8 mouse cellular contexts compared by ENCODE assay signal in the genomic region with DNA sequence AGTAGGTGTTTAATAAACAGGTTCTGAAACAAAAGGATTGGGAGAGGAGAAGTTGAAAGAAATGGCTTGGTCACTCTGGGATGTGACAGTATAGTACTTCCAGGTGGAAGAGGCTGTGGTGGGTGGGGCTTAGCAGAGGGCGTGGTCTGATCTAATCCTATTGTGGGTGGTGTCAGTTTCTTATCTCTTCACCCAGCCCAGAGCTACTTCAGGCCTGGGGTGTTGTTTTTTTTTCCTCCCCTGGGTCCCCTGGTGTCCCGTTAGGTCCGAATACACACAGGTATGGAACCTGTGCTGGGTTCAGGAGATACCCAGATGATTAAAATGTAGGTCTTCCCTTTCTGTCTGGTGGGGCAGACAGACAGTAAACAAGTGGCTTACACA. TPM values are rescaled to one million over a fixed set of nuclear protein-coding genes. Genes with fewer than 3 reads are reported as not detected.
DNase-seq lines count a peak whose midpoint lies in the region; ATAC-seq and TF ChIP-seq lines count a peak whose summit lies in the region.

No protein-coding gene starts in this region.

- no peaks in the 10 kb centered on the region for H3K27me3 ChIP-seq in forebrain, postnatal 0 days (ENCODE audit: insufficient read depth, low read length)
- no peaks in the 10 kb centered on the region for H3K27me3 ChIP-seq in hindbrain, postnatal 0 days (ENCODE audit: insufficient read depth, low read length)
- no peaks in the 10 kb centered on the region for H3K27me3 ChIP-seq in liver, embryonic 14.5 days (ENCODE audit: control insufficient read depth, insufficient read depth, low read length)
- no peaks in the 10 kb centered on the region for H3K27me3 ChIP-seq in neural tube, embryonic 14.5 days (ENCODE audit: control insufficient read depth, insufficient read depth, low read length)

- H3K9me3 ChIP-seq in forebrain, postnatal 0 days (ENCODE audit: low read length): no peaks in the 10 kb centered on the region
- no peaks in the 10 kb centered on the region for H3K9me3 ChIP-seq in hindbrain, postnatal 0 days (ENCODE audit: low read length)
- H3K9me3 ChIP-seq in liver, embryonic 14.5 days (ENCODE audit: control insufficient read depth, low read length): no peaks in the 10 kb centered on the region
- no peaks in the 10 kb centered on the region for H3K9me3 ChIP-seq in neural tube, embryonic 14.5 days (ENCODE audit: control insufficient read depth, low read length)

- peak overlapping the region; percentile 78; the same call in 1 of the 2 replicates for H3K27ac ChIP-seq in forebrain, postnatal 0 days (ENCODE audit: low read depth, low read length)
- H3K27ac ChIP-seq in hindbrain, postnatal 0 days: peak overlapping the region; percentile 81; the same call in 1 of the 2 replicates
- peak overlapping the region; percentile 98 for H3K27ac ChIP-seq in liver, embryonic 14.5 days
- H3K27ac ChIP-seq in neural tube, embryonic 14.5 days (ENCODE audit: low read depth, low read length): peak overlapping the region; percentile 99

- H3K4me2 ChIP-seq in forebrain, postnatal 0 days (ENCODE audit: low read depth): no peak overlapping the region
- H3K4me2 ChIP-seq in hindbrain, postnatal 0 days (ENCODE audit: low read depth, low read length): 0 out of 2 replicates have a peak overlapping the region, but pooled peaks have one; percentile 21
- H3K4me2 ChIP-seq in liver, embryonic 14.5 days (ENCODE audit: low read depth): peak overlapping the region; percentile 76
- no peak overlapping the region; the same call in 1 of the 2 replicates for H3K4me2 ChIP-seq in neural tube, embryonic 14.5 days (ENCODE audit: low read depth, low read length)

- 56% methylated on average over 3 of the region's 3 CpGs for WGBS in forebrain, postnatal 0 days
- WGBS in hindbrain, postnatal 0 days: 40% methylated on average over 3 of the region's 3 CpGs
- 0% methylated on average over 3 of the region's 3 CpGs for WGBS in liver, embryonic 14.5 days (ENCODE audit: insufficient replicate concordance)
- 35% methylated on average over 3 of the region's 3 CpGs for WGBS in neural tube, embryonic 14.5 days

- no peaks in the 10 kb centered on the region for H3K36me3 ChIP-seq in forebrain, postnatal 0 days (ENCODE audit: insufficient read depth)
- no peaks in the 10 kb centered on the region for H3K36me3 ChIP-seq in hindbrain, postnatal 0 days (ENCODE audit: insufficient read depth, low read length)
- peaks cover 7% of the 10 kb centered on the region for H3K36me3 ChIP-seq in liver, embryonic 14.5 days (replicated peaks; ENCODE audit: control insufficient read depth, insufficient read depth, low read depth)
- H3K36me3 ChIP-seq in neural tube, embryonic 14.5 days (ENCODE audit: control insufficient read depth, insufficient read depth, low read length): no peaks in the 10 kb centered on the region

- no peak for TF ChIP-seq CTCF in forebrain, postnatal 0 days (IDR thresholded peaks at IDR 0.05; ENCODE audit: low read depth)
- TF ChIP-seq CTCF in hindbrain, postnatal 0 days (IDR thresholded peaks at IDR 0.05; ENCODE audit: low read depth): no peak
- no peak for TF ChIP-seq CTCF in liver, embryonic 14.5 days (IDR thresholded peaks at IDR 0.05; ENCODE audit: low read depth)

- ATAC-seq in forebrain, postnatal 0 days: no peak
- ATAC-seq in hindbrain, postnatal 0 days: no peak
- ATAC-seq in liver, embryonic 14.5 days (ENCODE audit: insufficient read depth): peak; percentile 62
- ATAC-seq in neural tube, embryonic 14.5 days (ENCODE audit: low read depth): no peak

- no peak overlapping the region for H3K9ac ChIP-seq in forebrain, postnatal 0 days
- H3K9ac ChIP-seq in hindbrain, postnatal 0 days (replicated peaks; ENCODE audit: low read length): no peak overlapping the region
- H3K9ac ChIP-seq in liver, embryonic 14.5 days (replicated peaks): peak overlapping the region; percentile 92
- H3K9ac ChIP-seq in neural tube, embryonic 14.5 days (replicated peaks; ENCODE audit: low read depth, low read length): no peak overlapping the region

- DNase-seq in 416B (ENCODE audit: low read depth): peak; percentile 97
- peak; percentile 78 for DNase-seq in ZHBTc4 (ENCODE audit: low read depth, low spot score)
- no peak for DNase-seq in forebrain, postnatal 0 days
- no peak for DNase-seq in hindbrain, postnatal 0 days (ENCODE audit: low spot score)
- peak; percentile 83 to 84 (median 84) for DNase-seq in liver, embryonic 14.5 days (ENCODE audit: low read depth in 3 of 3, low spot score in 3 of 3)
- DNase-seq in yolk sac, embryonic 10.5 days (ENCODE audit: low spot score): peak; percentile 83
- no peak for DNase-seq in right cerebral cortex, postnatal 10 days (ENCODE audit: low spot score in 2 of 2)

- peak; percentile 48 for TF ChIP-seq EP300 in liver, embryonic 14.5 days (IDR thresholded peaks at IDR 0.05; ENCODE audit: low read depth)

- H3K4me1 ChIP-seq in forebrain, postnatal 0 days (ENCODE audit: insufficient read depth): peaks cover 16% of the 10 kb centered on the region
- peaks cover 23% of the 10 kb centered on the region for H3K4me1 ChIP-seq in hindbrain, postnatal 0 days (ENCODE audit: insufficient read depth, low read length)
- peaks cover 34 to 37% of the 10 kb centered on the region in 2 experiments for H3K4me1 ChIP-seq in liver, embryonic 14.5 days (replicated peaks; ENCODE audit: control insufficient read depth in 2 of 2, insufficient read depth in 2 of 2, low read length in 1 of 2)
- peaks cover 29% of the 10 kb centered on the region for H3K4me1 ChIP-seq in neural tube, embryonic 14.5 days (ENCODE audit: control insufficient read depth, insufficient read depth, low read length)

- no peak overlapping the region for H3K4me3 ChIP-seq in forebrain, postnatal 0 days (ENCODE audit: low read depth, low read length)
- no peak overlapping the region for H3K4me3 ChIP-seq in hindbrain, postnatal 0 days (ENCODE audit: low read length)
- H3K4me3 ChIP-seq in liver, embryonic 14.5 days (ENCODE audit: insufficient read depth in 1 of 2, low read depth in 2 of 2, low read length in 2 of 2): peak overlapping the region; percentile 4 to 100
- H3K4me3 ChIP-seq in neural tube, embryonic 14.5 days (ENCODE audit: low read depth, low read length): no peak overlapping the region

RNA-seq across cellular contexts. Expression of a gene that starts 2.1 kb away (rescaled TPM):
- total RNA-seq in forebrain, postnatal 0 days (2014; rRNA removed): 113 and 137 TPM in 2 replicates
- polyA plus RNA-seq in forebrain, postnatal 0 days (2015; fragmentation: Nextera tagmentation; extraction: Ambion mirVana): 103 and 117 TPM in 2 replicates
- 155 and 156 TPM in 2 replicates for total RNA-seq in hindbrain, postnatal 0 days (2014; rRNA removed)
- polyA plus RNA-seq in hindbrain, postnatal 0 days (2015; fragmentation: Nextera tagmentation; extraction: Ambion mirVana): 102 and 108 TPM in 2 replicates
- 48.4 and 52.1 TPM in 2 replicates for polyA plus RNA-seq in liver, embryonic 14.5 days (2012; rRNA removed)
- 33.0 and 37.9 TPM in 2 replicates for polyA plus RNA-seq in liver, embryonic 14.5 days (2014; fragmentation: Nextera tagmentation; extraction: Ambion mirVana)
- polyA plus RNA-seq in neural tube, embryonic 14.5 days (2014; fragmentation: Nextera tagmentation; extraction: Ambion mirVana): 106 and 112 TPM in 2 replicates

Comparison
In these comparisons a context has a peak if more than half of its experiments do, and no peak if none do; other contexts are left out.
1. DNase-seq: peak in 416B (single experiment), ZHBTc4 (single experiment), liver, embryonic 14.5 days (3 of 3) and yolk sac, embryonic 10.5 days (single experiment); none in forebrain, postnatal 0 days (single experiment), hindbrain, postnatal 0 days (single experiment) and right cerebral cortex, postnatal 10 days (0 of 2).
2. H3K4me2 ChIP-seq: peak in hindbrain, postnatal 0 days (single experiment) and liver, embryonic 14.5 days (single experiment); none in forebrain, postnatal 0 days (single experiment) and neural tube, embryonic 14.5 days (single experiment).
3. H3K4me3 ChIP-seq: peak in liver, embryonic 14.5 days (2 of 2); none in forebrain, postnatal 0 days (single experiment), hindbrain, postnatal 0 days (single experiment) and neural tube, embryonic 14.5 days (single experiment).
4. Peak in every context shown above with its lines, with median percentiles within 50 percentile points of each other: H3K27ac ChIP-seq.